ENCODE assay signal across 9 mouse cellular contexts in the genomic region with DNA sequence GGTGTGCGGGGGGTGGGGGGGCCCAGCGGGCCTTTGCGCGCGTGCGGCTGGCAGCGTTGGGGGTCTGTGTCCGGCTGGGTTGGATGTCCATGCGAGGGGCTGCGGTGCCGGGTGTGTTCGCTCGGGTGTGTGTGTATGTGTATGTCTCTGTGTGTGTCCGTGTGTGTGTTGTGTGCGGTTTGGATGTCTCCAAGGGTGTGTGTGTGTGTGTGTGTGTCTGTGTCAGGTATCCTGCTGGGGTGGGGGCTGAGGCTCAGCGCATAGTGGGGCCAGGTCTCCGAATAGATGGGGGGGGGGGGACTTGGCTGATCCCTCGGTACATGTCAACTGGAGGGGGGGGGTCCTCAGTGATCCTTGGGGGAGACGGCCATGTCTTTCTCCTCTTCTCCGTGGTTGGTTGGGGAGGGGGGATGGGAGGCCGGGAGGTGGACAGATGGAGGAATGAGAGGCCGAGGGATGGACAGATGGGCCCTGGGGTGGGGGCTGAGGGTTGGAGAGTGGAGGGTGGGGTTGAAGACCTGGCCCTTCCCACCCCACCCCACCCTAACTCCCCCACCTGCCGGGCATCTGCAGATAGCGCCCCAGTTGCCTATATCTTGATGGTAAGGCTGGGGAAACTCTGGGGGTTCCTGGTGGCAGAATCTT. TPM values are rescaled to one million over a fixed set of nuclear protein-coding genes. Genes with fewer than 3 reads are reported as not detected.
DNase-seq lines count a peak whose midpoint lies in the region; ATAC-seq and TF ChIP-seq lines count a peak whose summit lies in the region.
"Had no signal": no experiment of that assay in that cellular context is flagged by ENCODE, and none has a peak within 500 bp of the region (broad histone marks: within the 10 kb centered on the region; RNA-seq: fewer than 3 reads in every experiment).

No protein-coding gene starts in this region.

- TF ChIP-seq POLR2A in bone marrow macrophage, adult 2 months (IDR thresholded peaks at IDR 0.05; ENCODE audit: borderline replicate concordance, low read depth, low read length) = no peak

- no peak for TF ChIP-seq CTCF in heart, postnatal 0 days (IDR thresholded peaks at IDR 0.05; ENCODE audit: low read depth)
- no peak for TF ChIP-seq CTCF in bone marrow macrophage, adult 2 months (IDR thresholded peaks at IDR 0.05; ENCODE audit: low read depth, low read length)
- no peak for TF ChIP-seq CTCF in liver, postnatal 0 days (IDR thresholded peaks at IDR 0.05; ENCODE audit: low read depth)

- no peaks in the 10 kb centered on the region for H3K9me3 ChIP-seq in heart, postnatal 0 days (replicated peaks; ENCODE audit: control insufficient read depth, low read length)
- H3K9me3 ChIP-seq in forebrain, embryonic 14.5 days (replicated peaks; ENCODE audit: control insufficient read depth, low read length) = no peaks in the 10 kb centered on the region
- no peaks in the 10 kb centered on the region for H3K9me3 ChIP-seq in liver, postnatal 0 days (ENCODE audit: low read length)

- no peaks in the 10 kb centered on the region for H3K27me3 ChIP-seq in heart, postnatal 0 days (ENCODE audit: control insufficient read depth, insufficient read depth, low read length)
- no peaks in the 10 kb centered on the region for H3K27me3 ChIP-seq in forebrain, embryonic 14.5 days (replicated peaks; ENCODE audit: control insufficient read depth, insufficient read depth, low read length)
- 0 out of 2 replicates have a peak, but pooled peaks cover 5% of the 10 kb centered on the region for H3K27me3 ChIP-seq in liver, postnatal 0 days (ENCODE audit: insufficient read depth, low read length)

- peak overlapping the region; percentile 100 for H3K4me2 ChIP-seq in heart, postnatal 0 days (ENCODE audit: low read depth, low read length)
- H3K4me2 ChIP-seq in forebrain, embryonic 14.5 days (ENCODE audit: low read length) = peak overlapping the region; percentile 77
- H3K4me2 ChIP-seq in liver, postnatal 0 days (ENCODE audit: low read depth, low read length) = peak overlapping the region; percentile 94

- DNase-seq in heart, postnatal 0 days (ENCODE audit: low spot score) = no peak
- no peak for DNase-seq in heart, adult 11 months
- no peak for DNase-seq in forebrain, embryonic 14.5 days (ENCODE audit: low spot score)
- DNase-seq in liver, postnatal 0 days = no peak
- DNase-seq in spleen, postnatal 10 days (ENCODE audit: low spot score in 2 of 2) = no peak
- no peak for DNase-seq in ovary, postnatal 14 days (ENCODE audit: low spot score)
- no peak for DNase-seq in thymus, postnatal 4 days

- no peak overlapping the region for H3K27ac ChIP-seq in heart, postnatal 0 days (ENCODE audit: low read depth)
- no peak overlapping the region for H3K27ac ChIP-seq in bone marrow macrophage, adult 2 months (ENCODE audit: insufficient read depth, low read depth, low read length)
- peak overlapping the region; percentile 58; the same call in 1 of the 2 replicates for H3K27ac ChIP-seq in forebrain, embryonic 14.5 days (ENCODE audit: low read depth, low read length)
- no peak overlapping the region for H3K27ac ChIP-seq in liver, postnatal 0 days (ENCODE audit: low read depth)
- H3K27ac ChIP-seq: macrophage had no signal

- ATAC-seq in heart, postnatal 0 days (ENCODE audit: insufficient read depth, low read depth) = 0 out of 2 replicates have a peak, but pooled peaks have one; percentile 9
- peak; percentile 47; the same call in 1 of the 2 replicates for ATAC-seq in forebrain, embryonic 14.5 days
- ATAC-seq in liver, postnatal 0 days = no peak

- H3K4me1 ChIP-seq in heart, postnatal 0 days (ENCODE audit: control insufficient read depth, insufficient read depth) = no peaks in the 10 kb centered on the region
- H3K4me1 ChIP-seq in bone marrow macrophage, adult 2 months (ENCODE audit: control insufficient read depth, insufficient read depth, low read length) = no peaks in the 10 kb centered on the region
- peaks cover 7% of the 10 kb centered on the region; the same call in 1 of the 2 replicates for H3K4me1 ChIP-seq in forebrain, embryonic 14.5 days (ENCODE audit: control insufficient read depth, insufficient read depth, low read length)
- peaks cover 3% of the 10 kb centered on the region for H3K4me1 ChIP-seq in liver, postnatal 0 days (ENCODE audit: insufficient read depth)

- no peaks in the 10 kb centered on the region for H3K36me3 ChIP-seq in heart, postnatal 0 days (replicated peaks; ENCODE audit: control insufficient read depth, insufficient read depth, low read length)
- peaks cover 27% of the 10 kb centered on the region for H3K36me3 ChIP-seq in forebrain, embryonic 14.5 days (ENCODE audit: control insufficient read depth, insufficient read depth, low read length)
- H3K36me3 ChIP-seq in liver, postnatal 0 days (replicated peaks; ENCODE audit: insufficient read depth, low read length) = no peaks in the 10 kb centered on the region

- TF ChIP-seq EP300 in heart, postnatal 0 days (IDR thresholded peaks at IDR 0.05; ENCODE audit: low read depth) = no peak
- no peak for TF ChIP-seq EP300 in liver, postnatal 0 days (IDR thresholded peaks at IDR 0.05; ENCODE audit: low read depth)

- peak overlapping the region; percentile 58 for H3K9ac ChIP-seq in heart, postnatal 0 days (replicated peaks; ENCODE audit: low read depth, low read length)
- H3K9ac ChIP-seq in forebrain, embryonic 14.5 days (ENCODE audit: low read length) = peak overlapping the region; percentile 90
- peak overlapping the region; percentile 54 for H3K9ac ChIP-seq in liver, postnatal 0 days (replicated peaks)

- peak overlapping the region; percentile 59 for H3K4me3 ChIP-seq in heart, postnatal 0 days (ENCODE audit: low read depth, low read length)
- H3K4me3 ChIP-seq in bone marrow macrophage, adult 2 months (ENCODE audit: insufficient read depth, low read length) = peak overlapping the region; percentile 63
- H3K4me3 ChIP-seq in forebrain, embryonic 14.5 days (ENCODE audit: low read depth, low read length) = peak overlapping the region; percentile 84
- peak overlapping the region; percentile 61 for H3K4me3 ChIP-seq in liver, postnatal 0 days (ENCODE audit: low read depth, low read length)

- 6% methylated on average over 21 of the region's 24 CpGs for WGBS in heart, postnatal 0 days
- WGBS in forebrain, embryonic 14.5 days = 2% methylated on average over 20 of the region's 24 CpGs
- WGBS in liver, postnatal 0 days (ENCODE audit: insufficient replicate concordance) = 4% methylated on average over 18 of the region's 24 CpGs

RNA-seq across cellular contexts. Expression of a gene that starts 0.7 kb away (rescaled TPM):
- 1.4 and 3.9 TPM in 2 replicates for total RNA-seq in heart, postnatal 0 days (2014; rRNA removed; ENCODE audit: low replicate concordance)
- polyA plus RNA-seq in heart, postnatal 0 days (2015; fragmentation: Nextera tagmentation; extraction: Ambion mirVana) = 0.31 and 0.55 TPM in 2 replicates
- polyA plus RNA-seq in bone marrow macrophage, adult 2 months (2012; ENCODE audit: insufficient read depth, insufficient read length, missing spikeins) = 3.2 and 3.6 TPM in 2 replicates
- 8.7 and 9.8 TPM in 2 replicates for polyA plus RNA-seq in forebrain, embryonic 14.5 days (2014; fragmentation: Nextera tagmentation; extraction: Ambion mirVana)
- 0.12 and 0.26 TPM in 2 replicates for polyA plus RNA-seq in liver, postnatal 0 days (2015; fragmentation: Nextera tagmentation; extraction: Ambion mirVana)

RNA-seq across cellular contexts. Expression of a gene that starts 15.2 kb away (rescaled TPM):
- total RNA-seq in heart, postnatal 0 days (2014; rRNA removed; ENCODE audit: low replicate concordance) = 1.5 and 3.0 TPM in 2 replicates
- polyA plus RNA-seq in heart, postnatal 0 days (2015; fragmentation: Nextera tagmentation; extraction: Ambion mirVana) = 8.9 and 9.8 TPM in 2 replicates
- 349 and 416 TPM in 2 replicates for polyA plus RNA-seq in bone marrow macrophage, adult 2 months (2012; ENCODE audit: insufficient read depth, insufficient read length, missing spikeins)
- 3.3 and 4.9 TPM in 2 replicates for polyA plus RNA-seq in forebrain, embryonic 14.5 days (2014; fragmentation: Nextera tagmentation; extraction: Ambion mirVana)
- polyA plus RNA-seq in liver, postnatal 0 days (2015; fragmentation: Nextera tagmentation; extraction: Ambion mirVana) = 75.4 and 81.4 TPM in 2 replicates

RNA-seq across cellular contexts. Expression of a gene that starts 57.8 kb away (rescaled TPM):
- total RNA-seq in heart, postnatal 0 days (2014; rRNA removed; ENCODE audit: low replicate concordance) = not detected in 2 replicates
- polyA plus RNA-seq in heart, postnatal 0 days (2015; fragmentation: Nextera tagmentation; extraction: Ambion mirVana) = not detected in 2 replicates
- not detected in 2 replicates for polyA plus RNA-seq in bone marrow macrophage, adult 2 months (2012; ENCODE audit: insufficient read depth, insufficient read length, missing spikeins)
- not detected in 2 replicates for polyA plus RNA-seq in forebrain, embryonic 14.5 days (2014; fragmentation: Nextera tagmentation; extraction: Ambion mirVana)
- not detected in 2 replicates for polyA plus RNA-seq in liver, postnatal 0 days (2015; fragmentation: Nextera tagmentation; extraction: Ambion mirVana)
- polyA plus RNA-seq: macrophage had no signal

RNA-seq across cellular contexts. Expression of a gene that starts 59.7 kb away (rescaled TPM):
- total RNA-seq in heart, postnatal 0 days (2014; rRNA removed; ENCODE audit: low replicate concordance) = 29.8 and 66.1 TPM in 2 replicates
- 54.2 and 56.5 TPM in 2 replicates for polyA plus RNA-seq in heart, postnatal 0 days (2015; fragmentation: Nextera tagmentation; extraction: Ambion mirVana)
- 102 and 123 TPM in 2 replicates for polyA plus RNA-seq in bone marrow macrophage, adult 2 months (2012; ENCODE audit: insufficient read depth, insufficient read length, missing spikeins)
- polyA plus RNA-seq in forebrain, embryonic 14.5 days (2014; fragmentation: Nextera tagmentation; extraction: Ambion mirVana) = 59.3 and 73.1 TPM in 2 replicates
- 16.9 and 21.1 TPM in 2 replicates for polyA plus RNA-seq in liver, postnatal 0 days (2015; fragmentation: Nextera tagmentation; extraction: Ambion mirVana)

RNA-seq across cellular contexts. Expression of a gene that starts 60.0 kb away (rescaled TPM):
- 42.1 and 51.4 TPM in 2 replicates for total RNA-seq in heart, postnatal 0 days (2014; rRNA removed; ENCODE audit: low replicate concordance)
- polyA plus RNA-seq in heart, postnatal 0 days (2015; fragmentation: Nextera tagmentation; extraction: Ambion mirVana) = 44.1 and 45.8 TPM in 2 replicates
- 12.5 and 13.9 TPM in 2 replicates for polyA plus RNA-seq in bone marrow macrophage, adult 2 months (2012; ENCODE audit: insufficient read depth, insufficient read length, missing spikeins)
- polyA plus RNA-seq in forebrain, embryonic 14.5 days (2014; fragmentation: Nextera tagmentation; extraction: Ambion mirVana) = 42.3 and 52.9 TPM in 2 replicates
- 18.0 and 18.6 TPM in 2 replicates for polyA plus RNA-seq in liver, postnatal 0 days (2015; fragmentation: Nextera tagmentation; extraction: Ambion mirVana)
